Mouse (Mus musculus) kidney, postnatal 0 days (tissue): ENCODE measurements around the gene Rps6ka4. TPM values are rescaled to one million over a fixed set of nuclear protein-coding genes. Genes with fewer than 3 reads are reported as not detected.

Source experiments
- ATAC-seq: fragments of 200-750 bp; cut with Nextera tagmentation; replicated peaks from 2 replicates; pipeline ENCODE4 v1.8.0; 2017; ENCODE audit warnings: low read depth, moderate number of reproducible peaks, moderate TSS enrichment, moderate library complexity; ENCODE audit not compliant: low FRiP score
- DNase-seq: peaks from one replicate; pipeline ENCODE4 v3.0.0-alpha.2; 2016; ENCODE audit warnings: low spot score
- H3K27ac ChIP-seq: fragments of 300-500 bp; sonication (generic); 2 replicates; pipeline ENCODE4 v1.5.1; 2014; ENCODE audit warnings: mild to moderate bottlenecking
- H3K27me3 ChIP-seq: fragments of 300-500 bp; sonication (generic); 2 replicates; pipeline ENCODE4 v1.6.1; 2014; ENCODE audit warnings: low read length, mixed read lengths; ENCODE audit not compliant: insufficient read depth
- H3K36me3 ChIP-seq: fragments of 300-500 bp; sonication (generic); 2 replicates; pipeline ENCODE4 v1.6.1; 2014; ENCODE audit warnings: low read length, mixed read lengths; ENCODE audit not compliant: insufficient read depth
- H3K4me1 ChIP-seq: fragments of 300-500 bp; sonication (generic); replicated peaks from 2 replicates; pipeline ENCODE4 v1.6.1; 2014; ENCODE audit warnings: antibody characterized with exemption, low read length, mixed read lengths; ENCODE audit not compliant: insufficient read depth
- H3K4me2 ChIP-seq: fragments of 300-500 bp; sonication (generic); 2 replicates; pipeline ENCODE4 v1.6.1; 2014; ENCODE audit warnings: mild to moderate bottlenecking, low read length, moderate library complexity, mixed read lengths
- H3K4me3 ChIP-seq: fragments of 300-500 bp; sonication (generic); replicated peaks from 2 replicates; pipeline ENCODE4 v1.5.1; 2014; ENCODE audit warnings: low read depth, low read length
- H3K9ac ChIP-seq: fragments of 300-500 bp; sonication (generic); 2 replicates; pipeline ENCODE4 v1.6.1; 2014; ENCODE audit warnings: low read depth, low read length
- H3K9me3 ChIP-seq: fragments of 300-500 bp; sonication (generic); replicated peaks from 2 replicates; pipeline ENCODE4 v1.6.1; 2016; ENCODE audit warnings: low read length, inconsistent platforms, mixed read lengths
- CTCF ChIP-seq: IDR thresholded peaks from 2 replicates; pipeline ENCODE4 v1.5.1; 2016; ENCODE audit warnings: antibody characterized with exemption, low read depth, mild to moderate bottlenecking, moderate library complexity
- WGBS: fragments of 180-500 bp; shearing (Covaris S2); extraction: QIAGEN DNeasy Blood & Tissue Kit; methylation state at CpG from one replicate; pipeline ENCODE4 v1.1.7; 2014; 5-methylcytosine and 5-hydroxymethylcytosine counted together
- polyA plus RNA-seq: library from polyadenylated mRNA; unstranded; fragments of >200 nt; fragmentation: Nextera tagmentation; extraction: Ambion mirVana; gene quantifications from 2 replicates; pipeline ENCODE4 v1.2.1, GENCODE M21; 2015

Rps6ka4 gene
- polyA plus RNA-seq, 1 experiment from 2014 or later: 19.6 TPM

- Histone ChIP-seq H3K27ac (no peak overlapping the region), H3K36me3 (peaks cover 1% of the 10 kb centered on the region; the same call in 1 of the 2 replicates), H3K4me2 (no peak overlapping the region), H3K27me3 (peaks cover 13% of the 10 kb centered on the region), H3K9me3 (no peaks in the 10 kb centered on the region), H3K4me1 (peaks cover 14% of the 10 kb centered on the region), H3K4me3 (no peak overlapping the region), H3K9ac (no peak overlapping the region)
- WGBS: 58% methylated on average over 1 of the region's 1 CpGs
- TF ChIP-seq CTCF: no peak
- DNase-seq: no peak
- ATAC-seq: no peak
These were observed 1.9 kb upstream of the Rps6ka4 start for GRCm38 (mm10) chr19:6842353-6842752.

- Histone ChIP-seq H3K27me3 (peaks cover 2% of the 10 kb centered on the region; the same call in 1 of the 2 replicates), H3K27ac (0 out of 2 replicates have a peak overlapping the region, but pooled peaks have one; percentile 25), H3K4me1 (peaks cover 14% of the 10 kb centered on the region), H3K4me2 (peak overlapping the region; percentile 96), H3K36me3 (peaks cover 11% of the 10 kb centered on the region; the same call in 1 of the 2 replicates), H3K4me3 (no peak overlapping the region), H3K9me3 (no peaks in the 10 kb centered on the region), H3K9ac (no peak overlapping the region)
- ATAC-seq: no peak
- DNase-seq: no peak
- WGBS: 17% methylated on average over 3 of the region's 3 CpGs
- TF ChIP-seq CTCF: no peak
These were observed 809 bp upstream of the Rps6ka4 start for GRCm38 (mm10) chr19:6841292-6841597.

GRCm38 (mm10) chr19:6839615-6840474 is 591 bp downstream of the Rps6ka4 start:
- Histone ChIP-seq H3K36me3 (peaks cover 18% of the 10 kb centered on the region; the same call in 1 of the 2 replicates), H3K4me2 (peak overlapping the region; percentile 96), H3K4me1 (peaks cover 14% of the 10 kb centered on the region), H3K9ac (peak overlapping the region; percentile 73), H3K27ac (0 out of 2 replicates have a peak overlapping the region, but pooled peaks have one; percentile 22), H3K27me3 (no peaks in the 10 kb centered on the region; the same call in 1 of the 2 replicates), H3K9me3 (no peaks in the 10 kb centered on the region), H3K4me3 (peak overlapping the region; percentile 79)
- TF ChIP-seq CTCF: no peak
- WGBS: 3% methylated on average over 46 of the region's 46 CpGs
- peak; percentile 46 for DNase-seq
- peak; percentile 46 for ATAC-seq

GRCm38 (mm10) chr19:6832363-6832762 is 8.1 kb downstream of the Rps6ka4 start:
- TF ChIP-seq CTCF: no peak
- peaks cover 10% of the 10 kb centered on the region; the same call in 1 of the 2 replicates for H3K4me1 ChIP-seq
- no peak overlapping the region for H3K4me3 ChIP-seq
- no peak overlapping the region for H3K4me2 ChIP-seq
- peaks cover 9% of the 10 kb centered on the region for H3K27me3 ChIP-seq
- peaks cover 30% of the 10 kb centered on the region for H3K36me3 ChIP-seq
- ATAC-seq: no peak
- no peak overlapping the region for H3K27ac ChIP-seq
- H3K9me3 ChIP-seq: no peaks in the 10 kb centered on the region
- no peak for DNase-seq
- H3K9ac ChIP-seq: no peak overlapping the region
- whole genome bisulfite sequencing: 93% methylated on average over 8 of the region's 8 CpGs

- H3K4me2 ChIP-seq: peak overlapping the region; percentile 35
- H3K9ac ChIP-seq: no peak overlapping the region
- no peak for ATAC-seq
- H3K27ac ChIP-seq: no peak overlapping the region
- TF ChIP-seq CTCF: no peak
- DNase-seq: no peak
- H3K4me1 ChIP-seq: peaks cover 10% of the 10 kb centered on the region; the same call in 1 of the 2 replicates
- H3K36me3 ChIP-seq: peaks cover 21% of the 10 kb centered on the region
- H3K9me3 ChIP-seq: no peaks in the 10 kb centered on the region
- H3K27me3 ChIP-seq: peaks cover 9% of the 10 kb centered on the region
- 0 out of 2 replicates have a peak overlapping the region, but pooled peaks have one; percentile 7 for H3K4me3 ChIP-seq
- whole genome bisulfite sequencing: 40% methylated on average over 17 of the region's 17 CpGs
These were observed 9.1 kb downstream of the Rps6ka4 start for GRCm38 (mm10) chr19:6831331-6831730.

GRCm38 (mm10) chr19:6830556-6831316 is 9.7 kb downstream of the Rps6ka4 start:
- Histone ChIP-seq H3K27me3 (peaks cover 9% of the 10 kb centered on the region), H3K27ac (no peak overlapping the region), H3K4me2 (peak overlapping the region; percentile 43), H3K4me1 (peaks cover 10% of the 10 kb centered on the region; the same call in 1 of the 2 replicates), H3K9ac (no peak overlapping the region), H3K9me3 (no peaks in the 10 kb centered on the region), H3K36me3 (peaks cover 17% of the 10 kb centered on the region), H3K4me3 (0 out of 2 replicates have a peak overlapping the region, but pooled peaks have one; percentile 7)
- no peak for TF ChIP-seq CTCF
- ATAC-seq (no peak), DNase-seq (no peak)
- WGBS: 33% methylated on average over 38 of the region's 38 CpGs
